Mouse (Mus musculus) liver, postnatal 0 days (tissue): Measurements from ENCODE around the gene Gm35134. TPM values are rescaled to one million over a fixed set of nuclear protein-coding genes. Genes with fewer than 3 reads are reported as not detected.
"Not testable (repeated sequence)": the region's sequence is repeated elsewhere in the genome, so short reads cannot be mapped to it uniquely, and the experiment has no call there.

ENCODE experiments used
- ATAC-seq: fragments of 200-750 bp; cut with Nextera tagmentation; 2 replicates; pipeline ENCODE4 v1.8.0; 2017; ENCODE audit warnings: mild to moderate bottlenecking, moderate library complexity
- DNase-seq: peaks from one replicate; pipeline ENCODE4 v3.0.0-alpha.2; 2016
- H3K27ac ChIP-seq: fragments of 300-500 bp; sonication (generic); 2 replicates; pipeline ENCODE4 v1.5.1; 2014; ENCODE audit warnings: antibody characterized with exemption, moderate library complexity, mild to moderate bottlenecking, low read depth
- H3K27me3 ChIP-seq: fragments of 300-500 bp; sonication (generic); 2 replicates; pipeline ENCODE4 v1.6.1; 2014; ENCODE audit warnings: low read length, control low read depth, mixed read lengths; ENCODE audit not compliant: insufficient read depth
- H3K36me3 ChIP-seq: fragments of 300-500 bp; sonication (generic); replicated peaks from 2 replicates; pipeline ENCODE4 v1.6.1; 2014; ENCODE audit warnings: mild to moderate bottlenecking, control low read depth, low read length, moderate library complexity, mixed read lengths; ENCODE audit not compliant: insufficient read depth
- H3K4me1 ChIP-seq: fragments of 300-500 bp; sonication (generic); 2 replicates; pipeline ENCODE4 v1.6.1; 2014; ENCODE audit warnings: antibody characterized with exemption, mild to moderate bottlenecking, control low read depth; ENCODE audit not compliant: insufficient read depth
- H3K4me2 ChIP-seq: fragments of 300-500 bp; sonication (generic); 2 replicates; pipeline ENCODE4 v1.6.1; 2014; ENCODE audit warnings: low read depth, mild to moderate bottlenecking, low read length, moderate library complexity, mixed read lengths
- H3K4me3 ChIP-seq: fragments of 300-500 bp; sonication (generic); 2 replicates; pipeline ENCODE4 v1.5.1; 2014; ENCODE audit warnings: low read depth, low read length
- H3K9ac ChIP-seq: fragments of 300-500 bp; sonication (generic); replicated peaks from 2 replicates; pipeline ENCODE4 v1.6.1; 2014; ENCODE audit warnings: mild to moderate bottlenecking, moderate library complexity
- H3K9me3 ChIP-seq: fragments of 300-500 bp; sonication (generic); 2 replicates; pipeline ENCODE4 v1.6.1; 2016; ENCODE audit warnings: mild to moderate bottlenecking, control low read depth, low read length, mixed read lengths
- WGBS: fragments of 180-500 bp; shearing (Covaris S2); extraction: QIAGEN DNeasy Blood & Tissue Kit; methylation state at CpG from one replicate; pipeline ENCODE4 v1.1.7; 2014; ENCODE audit not compliant: insufficient replicate concordance; 5-methylcytosine and 5-hydroxymethylcytosine counted together
- polyA plus RNA-seq: library from polyadenylated mRNA; unstranded; fragments of >200 nt; fragmentation: Nextera tagmentation; extraction: Ambion mirVana; gene quantifications from 2 replicates; pipeline ENCODE4 v1.2.1, GENCODE M21; 2015

Gm35134 gene
- not detected in 2 replicates for polyA plus RNA-seq

GRCm38 (mm10) chrY:19112707-19113106 is at the start of gene Gm35134:
Gm35134 (plus strand) TSS chrY:19113007.
- not testable (repeated sequence) for H3K4me2 ChIP-seq, DNase-seq, H3K36me3 ChIP-seq, H3K27me3 ChIP-seq, H3K27ac ChIP-seq, H3K9me3 ChIP-seq, H3K9ac ChIP-seq, H3K4me1 ChIP-seq, H3K4me3 ChIP-seq, ATAC-seq
- no CpG with 5 or more reads among the region's 7 CpGs for WGBS
